Mouse (Mus musculus) forebrain, embryonic 10.5 days (tissue): ENCODE data around the gene Eci1. TPM values are rescaled to one million over a fixed set of nuclear protein-coding genes. Genes with fewer than 3 reads are reported as not detected.
A peak's percentile ranks its signal among the peaks of the same experiment; 100 is the strongest.

Source experiments
- DNase-seq: peaks from one replicate; pipeline ENCODE4 v3.0.0-alpha.2; 2017; ENCODE audit warnings: low spot score; ENCODE audit errors: extremely low spot score
- H3K27ac ChIP-seq: fragments of 300-500 bp; sonication (generic); 2 replicates; pipeline ENCODE4 v1.5.1; 2016; ENCODE audit warnings: mild to moderate bottlenecking
- H3K27me3 ChIP-seq: fragments of 300-500 bp; sonication (generic); 2 replicates; pipeline ENCODE4 v1.6.1; 2016; ENCODE audit warnings: mild to moderate bottlenecking; ENCODE audit not compliant: poor library complexity, severe bottlenecking
- H3K36me3 ChIP-seq: fragments of 300-500 bp; sonication (generic); replicated peaks from 2 replicates; pipeline ENCODE4 v1.6.1; 2016; ENCODE audit warnings: mild to moderate bottlenecking, moderate library complexity
- H3K4me1 ChIP-seq: fragments of 300-500 bp; sonication (generic); 2 replicates; pipeline ENCODE4 v1.6.1; 2016
- H3K4me3 ChIP-seq: fragments of 300-500 bp; sonication (generic); 2 replicates; pipeline ENCODE4 v1.5.1; 2016; ENCODE audit warnings: mild to moderate bottlenecking, moderate library complexity
- H3K9me3 ChIP-seq: fragments of 300-500 bp; sonication (generic); 2 replicates; pipeline ENCODE4 v1.6.1; 2016; ENCODE audit warnings: mild to moderate bottlenecking, moderate library complexity
- WGBS: fragments of 180-500 bp; shearing (Covaris S2); methylation state at CpG from one replicate; pipeline ENCODE4 v1.1.7; 2016; 5-methylcytosine and 5-hydroxymethylcytosine counted together
- polyA plus RNA-seq: library from polyadenylated mRNA; unstranded; fragments of >200 nt; fragmentation: Nextera tagmentation; extraction: Ambion mirVana; gene quantifications from 2 replicates; pipeline ENCODE4 v1.2.1, GENCODE M21; 2016

The Eci1 gene
- polyA plus RNA-seq: 84.1 and 89.4 TPM in 2 replicates

- Histone ChIP-seq H3K9me3 (no peaks in the 10 kb centered on the region), H3K36me3 (peaks cover 64% of the 10 kb centered on the region), H3K4me3 (peak within 1 kb of the TSS; percentile 83), H3K27ac (peak within 1 kb of the TSS; percentile 98), H3K4me1 (peaks cover 16% of the 10 kb centered on the region), H3K27me3 (no peaks in the 10 kb centered on the region)
- WGBS: under 1% methylated on average over 48 of the region's 48 CpGs
- peak; percentile 92 for DNase-seq
These were observed at the start of gene Eci1 for GRCm38 (mm10) chr17:24426471-24427169. TSS of gene Eci1 (plus strand) at chr17:24426641.

GRCm38 (mm10) chr17:24378496-24378895, 47.9 kb upstream of the Eci1 start:
- H3K36me3 ChIP-seq: peaks cover 29% of the 10 kb centered on the region
- no peaks in the 10 kb centered on the region for H3K9me3 ChIP-seq
- 88% methylated on average over 2 of the region's 2 CpGs for WGBS
- H3K4me3 ChIP-seq: no peak overlapping the region
- no peak for DNase-seq
- no peaks in the 10 kb centered on the region for H3K4me1 ChIP-seq
- H3K27ac ChIP-seq: no peak overlapping the region
- no peaks in the 10 kb centered on the region for H3K27me3 ChIP-seq

GRCm38 (mm10) chr17:24383789-24384188, 42.7 kb upstream of the Eci1 start:
- 90% methylated on average over 8 of the region's 8 CpGs for WGBS
- peaks cover 33% of the 10 kb centered on the region for H3K36me3 ChIP-seq
- no peak for DNase-seq

GRCm38 (mm10) chr17:24388711-24389110, 37.7 kb upstream of the Eci1 start:
- Histone ChIP-seq H3K4me1 (no peaks in the 10 kb centered on the region), H3K9me3 (no peaks in the 10 kb centered on the region), H3K36me3 (peaks cover 32% of the 10 kb centered on the region), H3K27me3 (no peaks in the 10 kb centered on the region), H3K4me3 (no peak overlapping the region), H3K27ac (no peak overlapping the region)
- 87% methylated on average over 5 of the region's 5 CpGs for WGBS
- no peak for DNase-seq

More at GRCm38 (mm10) chr17:24383789-24384188, 42.7 kb upstream of the Eci1 start:
- H3K4me1 ChIP-seq: no peaks in the 10 kb centered on the region
- H3K9me3 ChIP-seq: no peaks in the 10 kb centered on the region
- no peaks in the 10 kb centered on the region for H3K27me3 ChIP-seq
- no peak overlapping the region for H3K4me3 ChIP-seq
- no peak overlapping the region for H3K27ac ChIP-seq

GRCm38 (mm10) chr17:24389865-24390264, 36.6 kb upstream of the Eci1 start:
- H3K27ac ChIP-seq: no peak overlapping the region
- H3K4me1 ChIP-seq: no peaks in the 10 kb centered on the region
- 7% methylated on average over 2 of the region's 2 CpGs for WGBS
- no peak overlapping the region for H3K4me3 ChIP-seq
- peaks cover 25% of the 10 kb centered on the region for H3K36me3 ChIP-seq
- no peaks in the 10 kb centered on the region for H3K27me3 ChIP-seq
- DNase-seq: no peak
- H3K9me3 ChIP-seq: no peaks in the 10 kb centered on the region

GRCm38 (mm10) chr17:24391149-24391548, 35.3 kb upstream of the Eci1 start:
- Histone ChIP-seq H3K27me3 (no peaks in the 10 kb centered on the region), H3K36me3 (peaks cover 18% of the 10 kb centered on the region), H3K9me3 (no peaks in the 10 kb centered on the region), H3K27ac (no peak overlapping the region), H3K4me3 (no peak overlapping the region), H3K4me1 (no peaks in the 10 kb centered on the region)
- peak; percentile 21 for DNase-seq
- WGBS: 69% methylated on average over 8 of the region's 8 CpGs

- no peaks in the 10 kb centered on the region for H3K4me1 ChIP-seq
- no peak overlapping the region for H3K27ac ChIP-seq
- 34% methylated on average over 4 of the region's 4 CpGs for WGBS
These were observed 32.9 kb upstream of the Eci1 start for GRCm38 (mm10) chr17:24393527-24393926.

GRCm38 (mm10) chr17:24394456-24394855, 32.0 kb upstream of the Eci1 start:
- Histone ChIP-seq H3K9me3 (no peaks in the 10 kb centered on the region), H3K4me3 (no peak overlapping the region), H3K36me3 (peaks cover 8% of the 10 kb centered on the region; the same call in 1 of the 2 replicates), H3K4me1 (no peaks in the 10 kb centered on the region), H3K27ac (no peak overlapping the region), H3K27me3 (no peaks in the 10 kb centered on the region)
- DNase-seq: no peak
- WGBS: 90% methylated on average over 7 of the region's 7 CpGs

More at GRCm38 (mm10) chr17:24393527-24393926, 32.9 kb upstream of the Eci1 start:
- no peaks in the 10 kb centered on the region for H3K9me3 ChIP-seq
- H3K4me3 ChIP-seq: no peak overlapping the region
- H3K27me3 ChIP-seq: no peaks in the 10 kb centered on the region
- H3K36me3 ChIP-seq: peaks cover 8% of the 10 kb centered on the region
- no peak for DNase-seq

GRCm38 (mm10) chr17:24402371-24402770, 24.1 kb upstream of the Eci1 start:
- DNase-seq: no peak
- no peaks in the 10 kb centered on the region for H3K4me1 ChIP-seq
- no peaks in the 10 kb centered on the region for H3K27me3 ChIP-seq
- H3K36me3 ChIP-seq: peaks cover 39% of the 10 kb centered on the region
- H3K27ac ChIP-seq: no peak overlapping the region
- no peak overlapping the region for H3K4me3 ChIP-seq
- 90% methylated on average over 3 of the region's 3 CpGs for whole genome bisulfite sequencing
- no peaks in the 10 kb centered on the region for H3K9me3 ChIP-seq

- H3K9me3 ChIP-seq: no peaks in the 10 kb centered on the region
- no peak overlapping the region for H3K4me3 ChIP-seq
- no peak for DNase-seq
- no peak overlapping the region for H3K27ac ChIP-seq
- H3K4me1 ChIP-seq: no peaks in the 10 kb centered on the region
- peaks cover 61% of the 10 kb centered on the region for H3K36me3 ChIP-seq
- H3K27me3 ChIP-seq: no peaks in the 10 kb centered on the region
- 92% methylated on average over 12 of the region's 12 CpGs for whole genome bisulfite sequencing
These were observed 19.2 kb upstream of the Eci1 start for GRCm38 (mm10) chr17:24407116-24407803.

- WGBS: 36% methylated on average over 22 of the region's 22 CpGs
- no peaks in the 10 kb centered on the region for H3K27me3 ChIP-seq
- H3K36me3 ChIP-seq: peaks cover 64% of the 10 kb centered on the region
- peak overlapping the region; percentile 99 for H3K27ac ChIP-seq
- peak overlapping the region; percentile 78 for H3K4me3 ChIP-seq
- H3K4me1 ChIP-seq: peaks cover 30% of the 10 kb centered on the region
- H3K9me3 ChIP-seq: no peaks in the 10 kb centered on the region
- no peak for DNase-seq
These were observed 12.8 kb upstream of the Eci1 start for GRCm38 (mm10) chr17:24413557-24414211.

- no peaks in the 10 kb centered on the region for H3K27me3 ChIP-seq
- no peaks in the 10 kb centered on the region for H3K9me3 ChIP-seq
- H3K27ac ChIP-seq: peak within 1 kb of the TSS; percentile 99
- peak within 1 kb of the TSS; percentile 78 for H3K4me3 ChIP-seq
- peaks cover 30% of the 10 kb centered on the region for H3K4me1 ChIP-seq
- under 1% methylated on average over 64 of the region's 64 CpGs for WGBS
- H3K36me3 ChIP-seq: peaks cover 64% of the 10 kb centered on the region
- peak; percentile 100 for DNase-seq
These were observed 12.0 kb upstream of the Eci1 start, which contains the start of gene Rnps1 for GRCm38 (mm10) chr17:24414230-24414976. TSS of gene Rnps1 (plus strand) at chr17:24414565.
